Mouse (Mus musculus) megakaryocyte, embryonic 14.5 days (primary cell): ENCODE measurements around the gene Foxn3.

ENCODE experiments used
- FLI1 ChIP-seq: IDR thresholded peaks from 2 replicates; pipeline ENCODE4 v1.6.1; 2012; ENCODE audit warnings: low read length, inconsistent platforms, mixed read lengths
- GATA1 ChIP-seq: IDR thresholded peaks from 3 replicates; pipeline ENCODE4 v1.6.1; 2012; ENCODE audit warnings: mixed read lengths, low read length, inconsistent platforms, borderline replicate concordance

- no peak for TF ChIP-seq GATA1
- TF ChIP-seq FLI1 = no peak
These were observed 318.7 kb downstream of the Foxn3 start for GRCm38 (mm10) chr12:99244673-99245072.
